Mouse (Mus musculus) heart, embryonic 13.5 days (tissue): ENCODE data around the gene Kctd2. TPM values are rescaled to one million over a fixed set of nuclear protein-coding genes. Genes with fewer than 3 reads are reported as not detected.

ENCODE experiments used
- ATAC-seq: fragments of 200-750 bp; cut with Nextera tagmentation; 2 replicates; pipeline ENCODE4 v1.8.0; 2017; ENCODE audit warnings: moderate TSS enrichment; ENCODE audit not compliant: insufficient number of reproducible peaks, low FRiP score, low TSS enrichment; ENCODE audit errors: extremely low read depth
- H3K27ac ChIP-seq: fragments of 300-500 bp; sonication (generic); replicated peaks from 2 replicates; pipeline ENCODE4 v1.5.1; 2015; ENCODE audit warnings: moderate library complexity, mild to moderate bottlenecking, inconsistent platforms
- H3K27me3 ChIP-seq: fragments of 300-500 bp; sonication (generic); replicated peaks from 2 replicates; pipeline ENCODE4 v1.6.1; 2015; ENCODE audit warnings: mild to moderate bottlenecking, inconsistent platforms
- H3K36me3 ChIP-seq: fragments of 300-500 bp; sonication (generic); 2 replicates; pipeline ENCODE4 v1.6.1; 2015; ENCODE audit warnings: mild to moderate bottlenecking, inconsistent platforms
- H3K4me1 ChIP-seq: fragments of 300-500 bp; sonication (generic); 2 replicates; pipeline ENCODE4 v1.6.1; 2015; ENCODE audit warnings: inconsistent platforms
- H3K4me2 ChIP-seq: fragments of 300-500 bp; sonication (generic); 2 replicates; pipeline ENCODE4 v1.6.1; 2015; ENCODE audit warnings: inconsistent platforms, mild to moderate bottlenecking, moderate library complexity
- H3K4me3 ChIP-seq: fragments of 300-500 bp; sonication (generic); 2 replicates; pipeline ENCODE4 v1.5.1; 2015; ENCODE audit warnings: moderate library complexity, mild to moderate bottlenecking, inconsistent platforms
- H3K9ac ChIP-seq: fragments of 300-500 bp; sonication (generic); 2 replicates; pipeline ENCODE4 v1.6.1; 2015; ENCODE audit warnings: inconsistent platforms, mild to moderate bottlenecking, moderate library complexity
- H3K9me3 ChIP-seq: fragments of 300-500 bp; sonication (generic); 2 replicates; pipeline ENCODE4 v1.6.1; 2016; ENCODE audit warnings: inconsistent platforms
- WGBS: fragments of 180-500 bp; shearing (Covaris S2); methylation state at CpG from one replicate; pipeline ENCODE4 v1.1.7; 2015; ENCODE audit warnings: mixed read lengths; 5-methylcytosine and 5-hydroxymethylcytosine counted together
- polyA plus RNA-seq: library from polyadenylated mRNA; unstranded; fragments of >200 nt; fragmentation: Nextera tagmentation; extraction: Ambion mirVana; gene quantifications from 2 replicates; pipeline ENCODE4 v1.2.1, GENCODE M21; 2015

Gene Kctd2
- polyA plus RNA-seq, 1 experiment from 2014 or later = 8.8 TPM

DNA sequence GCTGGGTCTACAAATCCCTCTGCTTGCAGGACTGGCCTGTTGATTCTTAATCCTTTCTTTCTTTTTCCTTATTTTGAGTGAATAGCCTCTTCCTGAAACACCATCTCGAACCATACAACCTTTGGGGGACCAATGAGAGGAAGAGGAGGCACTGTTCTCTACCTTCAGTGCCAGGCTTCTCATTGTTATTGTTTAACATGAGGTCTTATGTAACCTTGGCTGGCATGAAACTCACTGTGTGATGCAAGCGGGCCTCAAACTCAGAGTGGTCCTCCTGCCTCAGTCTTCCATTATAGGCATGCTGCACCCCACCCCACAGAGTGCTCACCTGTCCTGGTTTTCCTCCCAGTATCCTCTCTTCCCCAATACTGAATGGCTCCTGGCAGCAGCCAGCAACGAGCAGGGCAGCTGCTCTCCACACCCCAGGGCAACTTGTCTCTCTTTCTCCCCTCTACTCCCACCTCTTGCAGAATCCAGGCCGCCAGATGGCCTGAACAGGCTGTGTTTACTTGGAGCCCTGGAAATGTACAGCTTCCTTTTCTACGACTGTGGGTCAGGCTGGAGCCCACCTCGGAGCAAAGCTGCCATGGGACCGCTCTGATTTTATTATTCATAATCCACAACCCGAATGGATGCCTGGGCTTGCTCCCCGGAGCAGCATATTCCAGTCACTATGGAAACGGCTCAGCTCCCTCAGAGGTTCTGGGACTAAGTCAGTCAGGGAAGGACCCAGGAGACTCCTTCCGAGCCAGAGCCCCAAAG is 19.1 kb upstream of the Kctd2 start:
- Histone ChIP-seq H3K9ac (no peak overlapping the region), H3K9me3 (no peaks in the 10 kb centered on the region), H3K4me2 (no peak overlapping the region), H3K36me3 (peaks cover 7% of the 10 kb centered on the region; the same call in 1 of the 2 replicates), H3K27ac (no peak overlapping the region), H3K27me3 (0 out of 2 replicates have a peak, but pooled peaks cover 11% of the 10 kb centered on the region), H3K4me1 (peaks cover 20% of the 10 kb centered on the region), H3K4me3 (no peak overlapping the region)
- ATAC-seq = no peak
- WGBS = 50% methylated on average over 11 of the region's 11 CpGs

DNA sequence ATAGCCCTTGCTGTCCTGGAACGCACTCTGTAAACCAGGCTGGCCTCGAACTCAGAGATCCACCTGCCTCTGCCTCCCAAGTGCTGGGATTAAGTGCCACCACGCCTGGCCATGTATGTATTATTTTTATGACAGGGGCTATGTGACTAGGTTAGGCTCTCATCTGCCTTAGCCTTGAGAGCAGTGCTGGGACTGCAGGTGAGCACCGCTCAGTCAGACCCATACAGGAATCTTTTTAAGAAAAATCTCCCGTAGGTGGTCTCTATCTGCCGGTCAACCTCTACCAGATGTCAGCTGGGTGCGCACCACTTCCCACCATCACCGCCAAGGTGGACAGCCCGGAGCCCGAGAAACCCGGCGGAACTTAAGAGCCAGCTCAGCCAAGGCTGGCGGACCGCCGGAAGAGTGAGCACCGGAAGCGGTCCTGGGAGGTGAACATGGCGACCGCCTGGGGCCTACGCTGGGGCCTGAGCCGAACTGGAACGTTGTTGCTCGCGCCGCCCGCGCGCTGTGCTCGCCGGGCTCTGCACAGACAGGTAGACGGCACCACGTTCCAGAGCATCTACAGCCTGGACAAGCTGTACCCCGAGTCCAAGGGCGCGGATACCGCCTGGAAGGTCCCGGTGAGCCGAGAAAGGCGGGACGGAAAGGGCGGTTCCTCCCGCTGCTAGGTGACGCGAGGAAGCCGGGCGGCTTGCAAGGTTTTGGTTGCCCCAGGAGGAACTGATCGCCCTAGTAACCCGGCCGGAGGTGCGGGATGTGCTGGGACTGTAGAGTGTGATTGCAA is 16.4 kb upstream of the Kctd2 start, which contains the start of gene Mrpl58:
Gene Mrpl58 (plus strand): TSS at position 415 of the 787 bp plus-strand sequence.
- Histone ChIP-seq H3K27ac (peak within 1 kb of the TSS; percentile 74), H3K9ac (peak within 1 kb of the TSS; percentile 87), H3K4me2 (peak within 1 kb of the TSS; percentile 92), H3K9me3 (no peaks in the 10 kb centered on the region), H3K4me1 (peaks cover 20% of the 10 kb centered on the region), H3K36me3 (peaks cover 28% of the 10 kb centered on the region), H3K4me3 (peak within 1 kb of the TSS; percentile 65), H3K27me3 (0 out of 2 replicates have a peak, but pooled peaks cover 9% of the 10 kb centered on the region)
- WGBS = 2% methylated on average over 50 of the region's 50 CpGs
- ATAC-seq = peak; percentile 56; the same call in 1 of the 2 replicates

DNA sequence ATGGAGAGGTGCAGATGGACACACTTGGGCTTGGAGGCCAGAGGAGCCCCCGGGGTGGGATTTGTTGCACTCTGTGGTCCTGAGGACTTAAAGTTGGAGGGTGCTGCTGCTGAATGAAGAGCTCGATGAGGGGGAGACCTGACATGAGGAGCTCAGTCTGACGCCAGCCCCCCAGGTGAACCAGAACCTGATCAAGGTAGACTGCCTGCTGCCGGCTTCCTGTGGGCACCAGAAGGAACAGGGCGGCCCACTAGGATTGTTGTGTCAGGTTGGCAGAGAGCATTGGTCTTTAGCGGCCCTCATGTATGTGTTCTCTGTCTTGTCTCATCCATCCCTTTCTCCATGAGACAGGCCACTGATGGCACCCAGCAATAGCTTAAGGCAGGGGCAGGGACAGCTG is 14.2 kb upstream of the Kctd2 start:
- H3K4me2 ChIP-seq = no peak overlapping the region
- WGBS = 90% methylated on average over 6 of the region's 6 CpGs
- H3K4me3 ChIP-seq = no peak overlapping the region
- 0 out of 2 replicates have a peak, but pooled peaks cover 5% of the 10 kb centered on the region for H3K27me3 ChIP-seq
- H3K4me1 ChIP-seq = peaks cover 14% of the 10 kb centered on the region
- H3K9me3 ChIP-seq = no peaks in the 10 kb centered on the region
- no peak overlapping the region for H3K27ac ChIP-seq
- H3K9ac ChIP-seq = no peak overlapping the region
- H3K36me3 ChIP-seq = peaks cover 49% of the 10 kb centered on the region
- no peak for ATAC-seq

DNA sequence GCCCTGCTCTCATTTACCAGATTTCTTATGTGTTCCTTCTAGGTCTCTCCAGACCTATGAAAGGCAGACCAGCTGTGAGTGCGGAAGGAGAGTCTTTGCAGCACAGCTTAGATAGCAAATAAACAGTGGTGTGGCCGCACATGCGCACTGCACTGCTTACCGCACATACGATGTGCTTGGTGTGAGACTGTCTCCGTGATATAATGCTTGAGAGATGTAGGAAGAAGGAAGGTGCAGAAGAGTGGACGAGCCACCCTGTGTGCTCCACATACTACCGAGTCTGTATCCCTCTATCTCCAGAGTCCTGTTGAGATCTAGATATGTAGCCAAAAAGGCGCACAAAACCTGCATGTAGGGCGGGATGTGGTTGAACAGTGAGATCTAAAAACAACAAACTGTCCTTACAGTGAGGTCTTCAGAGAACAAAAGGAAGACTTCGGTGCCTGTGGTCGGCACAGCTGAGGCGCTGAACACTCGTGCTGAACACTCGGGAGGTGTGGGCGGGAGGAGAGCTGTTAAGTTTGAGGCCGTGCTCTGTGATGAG is 13.0 kb upstream of the Kctd2 start:
- no peak overlapping the region for H3K4me3 ChIP-seq
- no peaks in the 10 kb centered on the region for H3K9me3 ChIP-seq
- H3K4me2 ChIP-seq = no peak overlapping the region
- no peak overlapping the region for H3K9ac ChIP-seq
- no peaks in the 10 kb centered on the region for H3K27me3 ChIP-seq
- no peak for ATAC-seq
- peaks cover 24% of the 10 kb centered on the region for H3K4me1 ChIP-seq
- WGBS = 88% methylated on average over 17 of the region's 17 CpGs
- peaks cover 58% of the 10 kb centered on the region for H3K36me3 ChIP-seq
- H3K27ac ChIP-seq = no peak overlapping the region

DNA sequence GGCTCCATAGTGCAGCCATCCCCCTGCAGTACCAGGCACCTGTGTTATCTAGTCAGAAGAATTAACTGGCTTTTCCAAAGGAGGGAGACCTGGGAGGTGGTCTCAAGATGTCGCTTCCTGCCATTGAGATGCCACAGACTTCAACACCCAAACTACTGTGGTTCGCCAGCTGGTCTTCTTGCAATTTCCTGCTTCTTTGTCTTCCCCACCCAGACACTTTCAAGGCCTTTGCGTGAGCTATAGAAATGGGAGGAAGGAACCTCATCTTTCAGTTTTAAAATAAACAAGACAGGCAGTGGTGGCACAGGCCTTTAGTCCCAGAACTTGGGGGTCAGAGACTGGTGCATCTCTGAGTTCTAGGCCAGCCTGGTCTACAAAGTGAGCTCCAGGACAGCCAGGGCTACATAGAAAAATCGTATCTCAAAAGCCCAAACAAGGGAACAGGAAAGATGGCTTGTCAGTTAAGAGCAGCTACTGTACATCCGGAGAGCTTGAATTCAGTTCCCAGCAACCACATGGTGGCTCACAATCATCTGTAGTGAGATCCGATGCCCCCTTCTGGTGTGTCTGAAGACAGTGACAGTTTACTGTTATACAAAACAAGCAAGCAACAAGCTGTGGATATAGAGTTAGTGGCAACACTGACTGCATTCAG is 11.5 kb upstream of the Kctd2 start:
- H3K27ac ChIP-seq = peak overlapping the region; percentile 33
- ATAC-seq = no peak

DNA sequence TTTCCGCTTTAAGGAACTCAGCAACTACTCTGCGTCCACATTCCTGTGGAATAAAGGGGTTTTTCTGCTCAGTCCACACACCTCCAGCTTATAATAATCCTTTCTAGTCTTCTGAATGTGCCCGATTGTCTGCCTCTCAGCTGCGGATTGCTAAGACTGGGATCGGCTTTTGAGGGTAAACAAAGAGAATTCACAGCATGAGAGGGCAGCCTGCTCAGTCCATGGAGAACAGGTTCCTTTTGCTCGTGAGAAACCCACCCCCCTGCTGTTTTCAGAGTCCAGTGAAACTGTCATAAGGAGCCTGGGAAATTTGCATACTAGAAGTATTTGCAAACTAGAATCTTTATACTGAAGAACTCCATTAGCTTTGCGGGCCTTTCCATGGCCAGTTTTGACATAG is 10.4 kb upstream of the Kctd2 start:
- 86% methylated on average over 7 of the region's 7 CpGs for WGBS

More for the DNA sequence above, 11.5 kb upstream of the Kctd2 start:
- H3K9ac ChIP-seq = no peak overlapping the region
- no peaks in the 10 kb centered on the region for H3K9me3 ChIP-seq
- peaks cover 28% of the 10 kb centered on the region for H3K4me1 ChIP-seq
- H3K4me2 ChIP-seq = no peak overlapping the region
- H3K36me3 ChIP-seq = peaks cover 58% of the 10 kb centered on the region
- no peaks in the 10 kb centered on the region for H3K27me3 ChIP-seq
- 74% methylated on average over 6 of the region's 6 CpGs for WGBS
- no peak overlapping the region for H3K4me3 ChIP-seq

DNA sequence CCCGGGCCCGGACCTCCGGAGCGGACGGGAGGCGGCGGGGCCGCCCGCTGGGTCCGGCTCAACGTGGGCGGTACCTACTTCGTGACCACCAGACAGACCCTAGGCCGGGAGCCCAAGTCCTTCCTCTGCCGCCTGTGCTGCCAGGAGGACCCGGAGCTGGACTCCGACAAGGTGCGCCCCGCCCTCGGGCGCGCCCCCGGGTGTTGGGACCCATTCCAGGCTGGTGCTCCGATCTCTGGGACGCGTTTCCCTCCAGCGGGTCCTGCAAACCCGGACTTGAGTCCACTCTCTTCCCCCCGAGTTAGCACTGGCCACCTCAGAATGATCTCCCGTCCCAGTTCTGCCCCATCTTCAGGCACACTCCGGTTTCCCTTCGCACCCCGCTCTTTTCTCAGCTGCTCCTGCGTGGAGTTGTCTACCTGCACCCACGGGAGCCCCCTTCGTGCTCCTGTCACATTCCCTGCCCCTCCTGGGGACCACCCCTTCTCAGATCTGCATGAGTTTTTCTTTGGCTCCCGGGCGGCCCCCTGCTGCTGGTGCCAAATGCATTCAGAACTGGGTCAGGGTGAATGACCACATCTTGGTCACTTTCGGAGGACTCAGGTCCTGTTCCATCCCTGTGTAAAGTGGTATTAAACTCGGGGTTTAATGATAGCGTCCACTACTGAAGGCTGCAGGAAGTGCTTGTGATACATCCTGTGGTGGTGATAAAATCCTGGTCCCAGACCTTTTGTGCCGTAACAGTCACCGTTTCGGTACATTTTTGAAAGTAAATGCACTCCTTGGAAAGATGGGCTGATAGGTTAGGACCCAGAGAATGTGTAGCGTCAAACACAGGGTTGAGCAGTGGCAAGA is 635 bp downstream of the Kctd2 start:
- Histone ChIP-seq H3K9me3 (no peaks in the 10 kb centered on the region), H3K4me1 (peaks cover 55% of the 10 kb centered on the region), H3K9ac (peak overlapping the region; percentile 98), H3K27me3 (no peaks in the 10 kb centered on the region), H3K4me2 (peak overlapping the region; percentile 96), H3K4me3 (peak overlapping the region; percentile 96), H3K36me3 (peaks cover 59% of the 10 kb centered on the region), H3K27ac (peak overlapping the region; percentile 93)
- WGBS = 1% methylated on average over 45 of the region's 45 CpGs
- peak; percentile 53 for ATAC-seq

More for the DNA sequence above, 10.4 kb upstream of the Kctd2 start:
- Histone ChIP-seq H3K27me3 (no peaks in the 10 kb centered on the region), H3K4me1 (peaks cover 30% of the 10 kb centered on the region), H3K27ac (no peak overlapping the region), H3K9me3 (no peaks in the 10 kb centered on the region), H3K4me2 (no peak overlapping the region), H3K9ac (no peak overlapping the region), H3K36me3 (peaks cover 59% of the 10 kb centered on the region), H3K4me3 (no peak overlapping the region)
- ATAC-seq = no peak

DNA sequence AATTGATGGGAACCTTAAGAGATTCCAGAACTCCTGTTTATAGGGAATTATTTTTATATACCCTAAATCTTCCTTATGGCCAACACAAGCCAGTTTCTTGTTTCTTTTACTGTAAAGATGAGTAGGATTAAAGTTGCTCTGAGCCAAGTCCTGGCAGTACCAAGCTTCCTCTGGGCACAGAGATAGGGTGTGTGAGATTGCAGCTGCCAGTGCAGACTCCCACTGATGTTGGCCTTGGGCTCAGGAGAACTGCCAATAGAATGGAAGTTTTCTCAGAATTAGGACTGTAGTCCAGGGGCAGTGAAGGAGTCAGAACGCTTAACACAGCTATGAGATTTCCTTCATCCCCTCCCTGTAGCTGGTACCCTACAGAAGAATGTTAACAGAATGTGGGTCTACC is 1.4 kb downstream of the Kctd2 start:
- no peaks in the 10 kb centered on the region for H3K27me3 ChIP-seq
- H3K36me3 ChIP-seq = peaks cover 59% of the 10 kb centered on the region
- ATAC-seq = no peak
- H3K9me3 ChIP-seq = no peaks in the 10 kb centered on the region
- peak overlapping the region; percentile 96 for H3K4me3 ChIP-seq
- peak overlapping the region; percentile 93; the same call in 1 of the 2 replicates for H3K27ac ChIP-seq
- peaks cover 48% of the 10 kb centered on the region for H3K4me1 ChIP-seq
- WGBS = 60% methylated on average over 1 of the region's 1 CpGs
- peak overlapping the region; percentile 98 for H3K9ac ChIP-seq
- H3K4me2 ChIP-seq = peak overlapping the region; percentile 96

DNA sequence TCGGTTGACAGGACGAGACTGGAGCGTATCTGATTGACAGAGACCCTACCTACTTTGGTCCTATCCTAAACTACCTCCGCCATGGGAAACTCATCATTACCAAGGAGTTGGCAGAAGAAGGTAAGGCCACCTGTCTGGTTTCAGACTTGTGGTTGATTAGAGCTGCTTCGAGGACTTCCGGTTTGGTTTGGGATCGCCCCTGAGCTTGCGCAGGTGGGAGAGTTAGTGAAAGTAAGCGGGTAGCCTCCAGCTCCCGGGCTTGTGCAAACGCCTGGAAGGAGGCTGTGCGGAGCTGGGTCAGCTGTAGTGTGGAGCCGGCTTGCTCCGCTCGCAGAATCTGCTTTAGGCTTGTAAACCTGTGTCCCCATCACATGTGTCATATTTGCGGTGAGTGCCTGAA is 2.0 kb downstream of the Kctd2 start:
- H3K4me2 ChIP-seq = no peak overlapping the region
- no peak overlapping the region for H3K4me3 ChIP-seq
- H3K4me1 ChIP-seq = peaks cover 41% of the 10 kb centered on the region
- H3K9ac ChIP-seq = 0 out of 2 replicates have a peak overlapping the region, but pooled peaks have one; percentile 17
- WGBS = 87% methylated on average over 16 of the region's 16 CpGs
- peaks cover 59% of the 10 kb centered on the region for H3K36me3 ChIP-seq
- no peak overlapping the region for H3K27ac ChIP-seq
- no peaks in the 10 kb centered on the region for H3K27me3 ChIP-seq
- no peak for ATAC-seq
- no peaks in the 10 kb centered on the region for H3K9me3 ChIP-seq

DNA sequence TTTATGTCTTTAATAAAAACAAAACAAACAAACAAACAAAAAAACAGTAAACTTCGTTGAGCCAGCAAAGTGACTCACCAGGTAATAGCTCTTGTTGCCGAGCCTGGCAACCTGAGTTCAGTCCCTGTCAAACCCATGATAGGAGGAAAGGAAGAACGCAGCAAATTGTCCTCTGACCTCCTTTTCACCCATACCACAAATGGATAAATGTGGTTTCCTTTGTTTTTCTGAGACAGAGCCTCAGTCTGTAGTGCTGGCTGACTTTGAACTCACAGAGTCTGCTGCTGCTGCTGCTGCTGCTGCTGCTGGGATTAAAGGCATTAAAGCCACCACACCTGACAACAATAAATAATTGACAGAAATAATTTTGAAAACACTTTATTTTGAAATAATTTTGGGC is 3.2 kb downstream of the Kctd2 start:
- Histone ChIP-seq H3K4me1 (peaks cover 40% of the 10 kb centered on the region), H3K9me3 (no peaks in the 10 kb centered on the region), H3K4me2 (no peak overlapping the region), H3K27me3 (no peaks in the 10 kb centered on the region), H3K27ac (no peak overlapping the region), H3K36me3 (peaks cover 56% of the 10 kb centered on the region), H3K4me3 (no peak overlapping the region), H3K9ac (no peak overlapping the region)
- WGBS = 76% methylated on average over 3 of the region's 3 CpGs
- ATAC-seq = no peak
